Mouse (Mus musculus): ENCODE measurements at regions not wholly inside any gene's neighbourhood (a gene's known extent, or its start where the extent isn't known, plus 50 kb on each side); places are given as distances from the start of the nearest gene placed in this dataset.

DNA sequence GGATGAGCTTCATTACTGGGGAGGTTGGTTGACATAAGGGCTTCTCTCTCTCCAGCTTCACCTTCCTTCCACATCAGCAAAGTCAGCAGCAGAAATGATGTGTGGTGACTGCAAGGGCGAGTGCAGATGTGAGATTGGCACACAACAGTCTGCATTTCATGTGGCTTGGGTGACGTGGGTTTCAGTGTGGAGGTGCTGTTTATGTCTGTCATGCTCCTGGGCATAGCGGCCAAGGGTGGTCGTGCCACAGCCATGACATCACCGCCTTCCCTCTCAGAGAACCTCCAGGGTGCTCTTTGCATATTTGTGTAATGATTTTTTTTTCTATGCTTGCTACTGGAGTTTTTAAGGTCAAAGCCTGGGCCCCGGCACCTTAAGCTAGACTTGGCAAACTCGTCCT is 64.0 kb downstream of the Pthlh start:
- no peak for DNase-seq (ENCODE audit: low read depth)

DNA sequence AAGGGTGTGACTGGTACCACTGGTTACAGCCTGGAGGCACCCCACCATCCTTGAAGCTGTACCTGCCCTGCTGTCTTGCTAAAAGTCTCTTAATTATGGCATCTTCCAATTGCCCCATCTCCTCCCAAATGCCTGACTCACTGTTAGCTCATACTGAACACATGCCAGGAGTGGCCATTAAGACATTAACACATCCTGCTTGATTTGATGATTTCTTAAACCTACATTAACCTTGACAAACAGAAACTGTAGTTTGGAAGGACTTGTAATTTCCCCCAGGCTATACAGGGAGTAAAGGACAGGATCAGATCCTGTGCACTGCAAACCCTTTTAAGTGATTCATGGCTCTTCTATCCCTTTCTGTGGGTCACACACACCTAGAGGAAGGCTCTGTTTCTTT is 64.6 kb downstream of the Pthlh start:
- DNase-seq (ENCODE audit: low read depth) = peak; percentile 53

DNA sequence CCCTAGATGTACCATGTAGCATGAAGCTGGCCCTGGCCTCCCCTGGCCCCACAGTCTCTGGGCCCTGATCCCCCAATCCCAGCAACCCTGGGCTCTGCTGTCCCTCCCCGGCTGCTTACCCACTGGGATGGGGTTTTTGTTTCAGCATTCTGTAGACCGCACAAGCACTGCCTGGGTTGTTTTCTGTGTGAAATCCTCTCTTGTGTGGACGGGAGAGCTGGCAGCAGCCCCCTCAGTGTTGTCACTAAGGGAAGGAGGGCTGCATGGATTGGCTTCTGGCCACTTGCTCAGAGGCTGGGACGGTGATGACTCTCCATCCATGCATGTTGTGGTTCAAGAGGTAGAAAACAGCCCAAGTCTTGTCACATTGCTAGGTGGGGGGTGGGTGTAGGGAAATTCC is 67.6 kb downstream of the Pthlh start:
- peak; percentile 31 for DNase-seq (ENCODE audit: low read depth)

DNA sequence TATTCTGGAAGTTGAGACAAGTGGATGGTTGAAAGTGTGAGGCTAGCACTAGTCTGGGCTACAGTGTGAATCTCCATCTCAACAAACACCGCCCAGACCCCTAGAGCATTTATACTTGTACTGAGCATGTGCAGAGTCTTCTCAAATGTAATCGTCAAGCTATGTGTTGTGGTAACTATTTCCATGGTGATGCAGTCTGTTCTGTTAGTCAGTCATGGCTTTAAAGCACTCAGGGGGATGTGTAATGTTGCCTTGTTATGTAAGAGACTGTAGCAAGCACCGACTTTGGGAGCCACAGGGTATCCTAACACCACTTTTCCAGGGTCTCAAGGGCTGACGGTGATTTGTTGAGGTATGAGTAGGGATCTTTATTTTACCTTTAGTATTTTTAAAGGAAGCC is 68.7 kb downstream of the Pthlh start:
- DNase-seq (ENCODE audit: low read depth) = peak; percentile 47

DNA sequence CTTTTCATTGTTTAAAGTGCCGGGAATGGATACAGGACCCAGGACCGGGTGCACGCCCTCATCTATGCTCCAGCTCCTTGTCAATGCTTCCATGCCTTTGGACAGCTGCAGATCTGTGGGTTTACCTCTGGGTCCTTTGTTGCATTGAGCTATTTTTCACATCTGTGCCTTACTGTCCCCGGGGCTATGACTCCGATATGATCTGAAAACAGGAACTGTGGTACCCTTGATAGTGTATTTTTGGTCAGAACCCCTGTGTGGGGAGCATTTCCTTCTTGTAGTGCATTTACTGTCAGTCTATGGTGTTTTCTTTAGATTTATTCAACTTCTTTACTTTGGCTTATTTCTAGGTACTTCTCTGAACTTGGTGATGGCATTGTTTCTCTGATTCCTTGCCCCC is 76.3 kb downstream of the Pthlh start:
- no peak for DNase-seq (ENCODE audit: low read depth)

DNA sequence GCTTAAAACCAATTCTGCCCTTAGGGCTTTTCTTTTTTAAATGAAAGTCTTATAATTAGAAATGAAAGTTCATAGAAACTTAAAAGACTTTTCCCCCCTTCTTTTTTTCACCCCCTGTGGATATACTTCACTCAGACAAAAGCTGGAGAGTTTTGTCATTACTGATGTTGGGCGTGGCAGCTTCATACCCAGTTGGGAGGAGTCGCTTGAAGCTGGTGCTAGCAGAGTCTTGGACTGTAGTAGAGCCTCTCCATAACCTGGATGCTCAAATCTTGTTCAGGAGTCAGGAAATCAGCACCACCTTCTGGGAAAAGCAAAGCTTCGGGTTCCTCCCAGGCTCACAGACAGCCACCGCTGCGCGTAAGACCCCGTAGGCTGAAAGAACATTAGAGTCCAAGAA is 85.7 kb downstream of the Pthlh start:
- DNase-seq (ENCODE audit: low read depth) = no peak

DNA sequence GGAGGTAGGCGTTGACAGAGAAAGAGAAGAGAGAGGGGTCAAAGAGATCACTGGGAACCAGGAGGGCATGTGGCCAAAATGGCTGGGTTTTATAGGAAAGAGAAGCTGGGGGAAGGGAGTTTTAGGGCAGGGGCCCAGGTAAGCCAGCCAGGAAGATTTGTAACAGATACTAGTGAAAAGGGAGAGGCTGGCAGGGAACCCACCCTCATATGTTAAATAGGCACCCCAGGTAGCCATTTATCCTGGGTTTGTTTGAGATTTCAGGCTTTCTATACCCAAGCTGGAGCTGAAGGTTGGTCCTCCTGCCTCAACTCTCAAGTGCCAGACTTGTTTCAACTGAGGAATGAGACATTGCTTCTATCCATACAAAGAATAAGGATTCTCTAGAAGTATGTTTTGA is 85.0 kb downstream of the Klhl42 start:
- no peak for DNase-seq (ENCODE audit: low read depth)
